Mouse (Mus musculus) MEL (cell line): ENCODE results near the gene Tnk2. TPM values are rescaled to one million over a fixed set of nuclear protein-coding genes. Genes with fewer than 3 reads are reported as not detected.

Experiments
- DNase-seq: peaks from one replicate; pipeline ENCODE4 v3.0.0; 2011; ENCODE audit warnings: low read depth, low spot score
- H3K27ac ChIP-seq: 2 replicates; pipeline ENCODE4 v1.5.1; 2012; ENCODE audit warnings: low read depth, mild to moderate bottlenecking, control low read depth, low read length, moderate library complexity; ENCODE audit not compliant: control insufficient read depth
- H3K27me3 ChIP-seq, 2 experiments: fragments of 150-350 bp in 1 of 2; sonication (generic) in 1 of 2; 2 replicates each; pipeline ENCODE4 v1.6.1; 2012; ENCODE audit warnings: low read length in 2 of 2, mild to moderate bottlenecking in 2 of 2, improper control_type of control experiment in 1 of 2, moderate library complexity in 1 of 2; ENCODE audit not compliant: insufficient read depth in 2 of 2, control insufficient read depth in 1 of 2
- H3K36me3 ChIP-seq, 2 experiments: 2 replicates each; pipeline ENCODE4 v1.6.1; 2012 to 2014; ENCODE audit warnings: low read length in 2 of 2, improper control_type of control experiment in 1 of 2, inconsistent platforms in 1 of 2, mild to moderate bottlenecking in 1 of 2; ENCODE audit not compliant: insufficient read depth in 2 of 2, control insufficient read depth in 1 of 2
- H3K4me1 ChIP-seq, 2 experiments: fragments of 150-350 bp in 1 of 2; sonication (generic) in 1 of 2; 2 replicates each; pipeline ENCODE4 v1.6.1; 2012; ENCODE audit warnings: low read length in 2 of 2, improper control_type of control experiment in 1 of 2, mild to moderate bottlenecking in 1 of 2; ENCODE audit not compliant: insufficient read depth in 2 of 2, control insufficient read depth in 1 of 2
- H3K4me3 ChIP-seq, 2 experiments: fragments of 150-350 bp in 1 of 2; sonication (generic) in 1 of 2; 2 replicates each; pipeline ENCODE4 v1.5.1; 2012; ENCODE audit warnings: low read depth in 2 of 2, low read length in 2 of 2, mild to moderate bottlenecking in 2 of 2, moderate library complexity in 2 of 2, control low read depth in 1 of 2, improper control_type of control experiment in 1 of 2; ENCODE audit not compliant: control insufficient read depth in 1 of 2, insufficient read depth in 1 of 2
- H3K79me2 ChIP-seq: 2 replicates; pipeline ENCODE4 v1.6.1; 2012; ENCODE audit warnings: mild to moderate bottlenecking, low read length, moderate library complexity; ENCODE audit not compliant: control insufficient read depth, poor library complexity, insufficient read depth
- H3K9ac ChIP-seq: 2 replicates; pipeline ENCODE4 v1.6.1; 2012; ENCODE audit warnings: low read depth, mild to moderate bottlenecking, control low read depth, low read length, moderate library complexity; ENCODE audit not compliant: control insufficient read depth, poor library complexity, severe bottlenecking
- H3K9me3 ChIP-seq: fragments of 150-350 bp; sonication (generic); replicated peaks from 2 replicates; pipeline ENCODE4 v1.6.1; 2012; ENCODE audit warnings: mild to moderate bottlenecking, low read length, improper control_type of control experiment, moderate library complexity; ENCODE audit not compliant: insufficient read depth
- BHLHE40 ChIP-seq: IDR thresholded peaks from 2 replicates; pipeline ENCODE4 v1.6.1; 2012; ENCODE audit warnings: low read depth, mild to moderate bottlenecking, inconsistent platforms, low read length, improper control_type of control experiment, borderline replicate concordance
- CHD2 ChIP-seq: IDR thresholded peaks from 2 replicates; pipeline ENCODE4 v1.6.1; 2011; ENCODE audit warnings: low read length, improper control_type of control experiment
- CTCF ChIP-seq, 3 experiments: IDR thresholded peaks in 2 of 3; conservative IDR thresholded peaks in 1 of 3; 2 replicates each; pipeline ENCODE4 v1.5.1; 2011 to 2012; ENCODE audit warnings: low read length in 3 of 3, low read depth in 2 of 3, mild to moderate bottlenecking in 2 of 3, improper control_type of control experiment in 1 of 3, inconsistent platforms in 1 of 3, mixed read lengths in 1 of 3, moderate library complexity in 1 of 3; ENCODE audit not compliant: control insufficient read depth in 1 of 3, insufficient read depth in 1 of 3, poor library complexity in 1 of 3, severe bottlenecking in 1 of 3
- E2F4 ChIP-seq: IDR thresholded peaks from 2 replicates; pipeline ENCODE4 v1.6.1; 2011; ENCODE audit warnings: low read depth, low read length, improper control_type of control experiment, borderline replicate concordance
- ELF1 ChIP-seq: IDR thresholded peaks from 2 replicates; pipeline ENCODE4 v1.6.1; 2014; ENCODE audit warnings: low read depth, mild to moderate bottlenecking, inconsistent platforms, low read length, improper control_type of control experiment, moderate library complexity
- EP300 ChIP-seq, 2 experiments: IDR thresholded peaks; 2 replicates each; pipeline ENCODE4 v1.6.1; 2011; ENCODE audit warnings: improper control_type of control experiment in 2 of 2, low read length in 2 of 2, low read depth in 1 of 2, mild to moderate bottlenecking in 1 of 2
- ETS1 ChIP-seq: IDR thresholded peaks from 2 replicates; pipeline ENCODE4 v1.6.1; 2012; ENCODE audit warnings: low read depth, mild to moderate bottlenecking, inconsistent platforms, low read length, improper control_type of control experiment, moderate library complexity
- GABPA ChIP-seq: IDR thresholded peaks from 2 replicates; pipeline ENCODE4 v1.6.1; 2012; ENCODE audit warnings: low read depth, mild to moderate bottlenecking, inconsistent platforms, low read length, improper control_type of control experiment, moderate library complexity
- HCFC1 ChIP-seq: IDR thresholded peaks from 2 replicates; pipeline ENCODE4 v1.6.1; 2012; ENCODE audit warnings: low read depth, mild to moderate bottlenecking, inconsistent platforms, low read length, improper control_type of control experiment, moderate library complexity
- KAT2A ChIP-seq: conservative IDR thresholded peaks from 2 replicates; pipeline ENCODE4 v1.6.1; 2012; ENCODE audit warnings: low read depth, low read length, improper control_type of control experiment, inconsistent platforms
- MAFK ChIP-seq: IDR thresholded peaks from 2 replicates; pipeline ENCODE4 v1.6.1; 2011; ENCODE audit warnings: low read depth, mild to moderate bottlenecking, low read length, improper control_type of control experiment, borderline replicate concordance
- MAX ChIP-seq: IDR thresholded peaks from 2 replicates; pipeline ENCODE4 v1.6.1; 2011; ENCODE audit warnings: low read length, improper control_type of control experiment
- MEF2A ChIP-seq: IDR thresholded peaks from 2 replicates; pipeline ENCODE4 v1.6.1; 2014; ENCODE audit warnings: low read depth, mild to moderate bottlenecking, inconsistent platforms, low read length, improper control_type of control experiment; ENCODE audit not compliant: poor library complexity, insufficient replicate concordance, severe bottlenecking; ENCODE audit errors: extremely low read depth
- MXI1 ChIP-seq: IDR thresholded peaks from 2 replicates; pipeline ENCODE4 v1.6.1; 2011; ENCODE audit warnings: mild to moderate bottlenecking, low read depth, low read length, improper control_type of control experiment
- MYB ChIP-seq: IDR thresholded peaks from 2 replicates; pipeline ENCODE4 v1.6.1; 2011; ENCODE audit warnings: mild to moderate bottlenecking, low read depth, low read length, improper control_type of control experiment
- NRF1 ChIP-seq: IDR thresholded peaks from 2 replicates; pipeline ENCODE4 v1.6.1; 2014; ENCODE audit warnings: low read depth, mild to moderate bottlenecking, inconsistent platforms, low read length, improper control_type of control experiment, moderate library complexity; ENCODE audit not compliant: poor library complexity, insufficient read depth, severe bottlenecking
- POLR2A ChIP-seq, 2 experiments: IDR thresholded peaks; 2 replicates each; pipeline ENCODE4 v1.6.1; 2011 to 2012; ENCODE audit warnings: low read length in 2 of 2, mild to moderate bottlenecking in 2 of 2, control low read depth in 1 of 2, improper control_type of control experiment in 1 of 2, low read depth in 1 of 2, moderate library complexity in 1 of 2; ENCODE audit not compliant: control insufficient read depth in 1 of 2, insufficient read depth in 1 of 2, poor library complexity in 1 of 2
- POLR2AphosphoS2 ChIP-seq: IDR thresholded peaks from 2 replicates; pipeline ENCODE4 v1.6.1; 2011; ENCODE audit warnings: low read length, improper control_type of control experiment
- POLR2AphosphoS5 ChIP-seq: IDR thresholded peaks from 2 replicates; pipeline ENCODE4 v1.6.1; 2012; ENCODE audit warnings: low read depth, borderline replicate concordance, mild to moderate bottlenecking, inconsistent platforms, low read length, moderate library complexity, mixed read lengths
- RCOR1 ChIP-seq: IDR thresholded peaks from 2 replicates; pipeline ENCODE4 v1.6.1; 2012; ENCODE audit warnings: low read depth, mild to moderate bottlenecking, inconsistent platforms, low read length, improper control_type of control experiment
- SIN3A ChIP-seq: IDR thresholded peaks from 2 replicates; pipeline ENCODE4 v1.6.1; 2012; ENCODE audit warnings: low read length, improper control_type of control experiment, inconsistent platforms
- SMC3 ChIP-seq: IDR thresholded peaks from 2 replicates; pipeline ENCODE4 v1.6.1; 2011; ENCODE audit warnings: low read depth, low read length, improper control_type of control experiment
- TAL1 ChIP-seq: IDR thresholded peaks from 2 replicates; pipeline ENCODE4 v1.6.1; 2012; ENCODE audit warnings: mild to moderate bottlenecking, inconsistent platforms, low read length, moderate library complexity, mixed read lengths
- TBP ChIP-seq: IDR thresholded peaks from 2 replicates; pipeline ENCODE4 v1.8.0; 2011; ENCODE audit warnings: low read depth, low read length, improper control_type of control experiment
- TCF12 ChIP-seq: IDR thresholded peaks from 2 replicates; pipeline ENCODE4 v1.6.1; 2014; ENCODE audit warnings: low read depth, mild to moderate bottlenecking, inconsistent platforms, low read length, improper control_type of control experiment, moderate library complexity
- USF2 ChIP-seq, 2 experiments: IDR thresholded peaks; 2 replicates each; pipeline ENCODE4 v1.6.1; 2011 to 2012; ENCODE audit warnings: improper control_type of control experiment in 2 of 2, low read length in 2 of 2, borderline replicate concordance in 1 of 2, inconsistent platforms in 1 of 2, low read depth in 1 of 2, mild to moderate bottlenecking in 1 of 2; ENCODE audit not compliant: insufficient read depth in 1 of 2
- ZKSCAN1 ChIP-seq: IDR thresholded peaks from 2 replicates; pipeline ENCODE4 v1.6.1; 2012; ENCODE audit warnings: low read depth, mild to moderate bottlenecking, inconsistent platforms, low read length, improper control_type of control experiment, moderate library complexity
- ZMIZ1 ChIP-seq: IDR thresholded peaks from 2 replicates; pipeline ENCODE4 v1.6.1; 2012; ENCODE audit warnings: low read depth, mild to moderate bottlenecking, inconsistent platforms, low read length, improper control_type of control experiment, moderate library complexity
- polyA plus RNA-seq, 2 experiments: library from polyadenylated mRNA; stranded (reverse) in 1 of 2; unstranded in 1 of 2; fragments of >175 nt in 1 of 2; fragments of >200 nt in 1 of 2; gene quantifications; 2 replicates each; pipeline versions ENCODE4 v1.2.1 to v1.2.4; 2012; ENCODE audit warnings: low replicate concordance in 2 of 2, low read depth in 1 of 2; ENCODE audit not compliant: insufficient read length in 2 of 2, insufficient read depth in 1 of 2, missing spikeins in 1 of 2
- total RNA-seq: library from RNA; depleted of rRNA; stranded (reverse); fragments of 300-350 nt; gene quantifications from 2 replicates; pipeline ENCODE4 v1.2.3, GENCODE M21; 2012

Gene Tnk2
- total and polyA plus RNA-seq, 3 experiments: 34.8 to 77.0 TPM; not detected in 1

DNA sequence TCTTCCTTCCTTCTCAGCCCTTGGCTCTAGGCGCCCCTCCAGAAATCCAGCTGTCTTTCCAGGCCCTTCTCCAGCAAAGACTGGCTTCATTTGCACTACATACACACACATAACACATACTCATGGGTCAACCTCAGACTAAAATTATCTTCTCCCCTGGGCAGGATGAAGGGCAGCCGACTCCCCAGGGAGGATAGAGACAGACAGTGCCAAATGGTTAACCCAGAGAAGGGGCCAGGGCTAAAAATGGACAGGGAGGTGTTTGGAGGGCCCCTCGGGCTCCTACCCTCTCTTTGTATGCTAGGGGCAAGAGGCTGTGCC is 23.8 kb downstream of the Tnk2 start:
- H3K36me3 ChIP-seq: peaks cover 0 to 41% of the 10 kb centered on the region in 2 experiments; a peak in 3 of 4 replicates
- H3K4me1 ChIP-seq: peaks cover 10 to 48% of the 10 kb centered on the region in 2 experiments
- H3K27ac ChIP-seq: no peak overlapping the region
- no peaks in the 10 kb centered on the region for H3K9me3 ChIP-seq
- H3K27me3 ChIP-seq: no peaks in the 10 kb centered on the region
- no peaks in the 10 kb centered on the region for H3K79me2 ChIP-seq
- H3K9ac ChIP-seq: no peak overlapping the region
- H3K4me3 ChIP-seq: no peak overlapping the region
- TF ChIP-seq BHLHE40: no peak
- no peak for TF ChIP-seq MEF2A
- no peak for TF ChIP-seq GABPA
- TF ChIP-seq NRF1: no peak
- no peak for TF ChIP-seq HCFC1
- no peak for TF ChIP-seq ZKSCAN1
- no peak for TF ChIP-seq ZMIZ1
- no peak for TF ChIP-seq SIN3A
- no peak for TF ChIP-seq MXI1
- TF ChIP-seq POLR2A (IDR thresholded peaks at IDR 0.05; ENCODE audit: control insufficient read depth in 1 of 2, insufficient read depth in 1 of 2, low read depth in 1 of 2, low read length in 2 of 2, poor library complexity in 1 of 2): no peak
- no peak for TF ChIP-seq MAX
- TF ChIP-seq TAL1: no peak
- TF ChIP-seq E2F4: no peak
- TF ChIP-seq ETS1: no peak
- TF ChIP-seq USF2 (IDR thresholded peaks at IDR 0.05; ENCODE audit: borderline replicate concordance in 1 of 2, insufficient read depth in 1 of 2, low read depth in 1 of 2, low read length in 2 of 2): no peak
- TF ChIP-seq SMC3: no peak
- TF ChIP-seq ELF1: no peak
- no peak for TF ChIP-seq TBP
- no peak for TF ChIP-seq KAT2A
- DNase-seq: no peak

DNA sequence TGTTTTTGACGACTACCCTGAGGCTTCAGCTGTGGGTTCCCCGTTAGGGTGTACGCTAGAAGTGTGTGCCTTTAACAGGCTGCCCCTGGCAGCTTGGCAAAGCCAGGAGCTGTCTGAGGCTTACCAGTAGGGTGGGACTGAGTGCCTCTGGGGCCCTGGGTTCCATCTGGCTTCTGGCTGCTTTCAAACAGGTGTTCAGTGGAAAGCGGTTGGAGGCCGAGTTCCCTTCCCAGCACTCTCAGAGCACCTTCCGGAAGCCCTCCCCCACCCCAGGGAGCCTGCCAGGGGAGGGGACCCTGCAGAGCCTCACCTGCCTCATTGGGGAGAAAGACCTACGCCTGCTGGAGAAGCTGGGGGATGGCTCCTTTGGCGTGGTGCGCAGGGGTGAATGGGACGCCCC is 24.4 kb downstream of the Tnk2 start:
- Histone ChIP-seq H3K27ac (no peak overlapping the region), H3K79me2 (no peaks in the 10 kb centered on the region), H3K9ac (no peak overlapping the region), H3K4me1 (peaks cover 10 to 48% of the 10 kb centered on the region in 2 experiments), H3K4me3 (no peak overlapping the region), H3K27me3 (no peaks in the 10 kb centered on the region), H3K36me3 (peaks cover 0 to 41% of the 10 kb centered on the region in 2 experiments; a peak in 3 of 4 replicates), H3K9me3 (no peaks in the 10 kb centered on the region)
- DNase-seq: no peak
- TF ChIP-seq GABPA: no peak
- TF ChIP-seq MYB: no peak
- no peak for TF ChIP-seq POLR2A (IDR thresholded peaks at IDR 0.05; ENCODE audit: control insufficient read depth in 1 of 2, insufficient read depth in 1 of 2, low read depth in 1 of 2, low read length in 2 of 2, poor library complexity in 1 of 2)
- no peak for TF ChIP-seq CHD2
- TF ChIP-seq MEF2A: no peak
- TF ChIP-seq SMC3: no peak
- no peak for TF ChIP-seq TCF12
- no peak for TF ChIP-seq MAFK
- no peak for TF ChIP-seq ZKSCAN1
- TF ChIP-seq USF2 (IDR thresholded peaks at IDR 0.05; ENCODE audit: borderline replicate concordance in 1 of 2, insufficient read depth in 1 of 2, low read depth in 1 of 2, low read length in 2 of 2): no peak
- TF ChIP-seq CTCF (IDR thresholded peaks at IDR 0.05 in 2 of 3, conservative IDR thresholded peaks at IDR 0.05 in 1 of 3; ENCODE audit: control insufficient read depth in 1 of 3, insufficient read depth in 1 of 3, low read depth in 2 of 3, low read length in 3 of 3, poor library complexity in 1 of 3, severe bottlenecking in 1 of 3): no peak
- no peak for TF ChIP-seq POLR2AphosphoS5
- no peak for TF ChIP-seq BHLHE40
- TF ChIP-seq EP300 (IDR thresholded peaks at IDR 0.05; ENCODE audit: low read depth in 1 of 2, low read length in 2 of 2): no peak
- no peak for TF ChIP-seq E2F4
- TF ChIP-seq POLR2AphosphoS2: no peak
- TF ChIP-seq RCOR1: no peak
- no peak for TF ChIP-seq SIN3A
